Mouse (Mus musculus) erythroblast, embryonic 14.5 days (primary cell): Measurements from ENCODE around the gene Msi2. TPM values are rescaled to one million over a fixed set of nuclear protein-coding genes. Genes with fewer than 3 reads are reported as not detected.

ENCODE experiments used
- H3K27me3 ChIP-seq: 2 replicates; pipeline ENCODE4 v1.6.1; 2012; ENCODE audit warnings: inconsistent platforms; ENCODE audit not compliant: control insufficient read depth
- H3K36me3 ChIP-seq: 2 replicates; pipeline ENCODE4 v1.6.1; 2012; ENCODE audit warnings: mild to moderate bottlenecking, inconsistent platforms; ENCODE audit not compliant: control insufficient read depth
- H3K4me1 ChIP-seq: 2 replicates; pipeline ENCODE4 v1.6.1; 2012; ENCODE audit warnings: inconsistent platforms; ENCODE audit not compliant: control insufficient read depth
- H3K4me3 ChIP-seq: replicated peaks from 2 replicates; pipeline ENCODE3; 2012; ENCODE audit warnings: moderate library complexity, mild to moderate bottlenecking, inconsistent platforms
- H3K9me3 ChIP-seq: 2 replicates; pipeline ENCODE4 v1.6.1; 2012; ENCODE audit warnings: low read length, inconsistent platforms, mixed read lengths; ENCODE audit not compliant: control insufficient read depth
- GATA1 ChIP-seq: IDR thresholded peaks from 2 replicates; pipeline ENCODE4 v1.6.1; 2012; ENCODE audit warnings: low read length, inconsistent platforms, mixed read lengths
- TAL1 ChIP-seq: IDR thresholded peaks from 3 replicates; pipeline ENCODE4 v1.6.1; 2012; ENCODE audit warnings: low read length, inconsistent platforms, mixed read lengths
- polyA plus RNA-seq: library from polyadenylated mRNA; stranded (reverse); fragments of >175 nt; gene quantifications from 2 replicates; pipeline ENCODE4 v1.2.3, GENCODE M21; 2012

The Msi2 gene
- polyA plus RNA-seq, 1 experiment, result 0.45 TPM

GRCm38 (mm10) chr11:88299345-88299744 is 419.0 kb downstream of the Msi2 start:
- no peak for TF ChIP-seq GATA1
- no peak for TF ChIP-seq TAL1
- no peaks in the 10 kb centered on the region for H3K4me1 ChIP-seq
- H3K27me3 ChIP-seq, result peaks cover 2% of the 10 kb centered on the region
- H3K4me3 ChIP-seq, result no peak overlapping the region
- no peaks in the 10 kb centered on the region for H3K36me3 ChIP-seq
- no peaks in the 10 kb centered on the region for H3K9me3 ChIP-seq

- no peaks in the 10 kb centered on the region for H3K4me1 ChIP-seq
- no peaks in the 10 kb centered on the region for H3K9me3 ChIP-seq
- no peak for TF ChIP-seq TAL1
- no peak for TF ChIP-seq GATA1
- H3K4me3 ChIP-seq, result no peak overlapping the region
- peaks cover 11% of the 10 kb centered on the region for H3K27me3 ChIP-seq
- no peaks in the 10 kb centered on the region for H3K36me3 ChIP-seq
These were observed 420.8 kb downstream of the Msi2 start for GRCm38 (mm10) chr11:88297526-88297925.

DNA sequence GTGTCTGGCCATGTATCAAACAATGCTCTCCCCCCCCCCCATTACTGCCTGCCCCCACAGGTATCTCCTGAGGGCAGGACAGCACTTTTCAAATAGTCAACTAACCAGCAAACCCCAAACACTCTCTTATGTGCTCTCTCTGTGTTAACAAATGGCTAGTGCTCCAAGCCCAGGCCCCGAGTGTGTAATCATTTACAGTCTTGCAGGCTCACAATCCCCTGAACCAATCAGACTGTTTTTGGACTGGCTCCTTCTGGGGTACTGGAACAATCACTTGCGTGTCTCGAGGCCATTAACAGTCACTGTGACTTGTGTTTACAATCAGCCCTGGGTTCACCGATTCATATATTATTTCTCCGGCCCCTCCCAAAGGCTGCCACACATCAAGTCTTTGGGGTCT is 423.0 kb downstream of the Msi2 start:
- no peak overlapping the region for H3K4me3 ChIP-seq
- no peak for TF ChIP-seq TAL1
- peaks cover 11% of the 10 kb centered on the region for H3K27me3 ChIP-seq
- H3K4me1 ChIP-seq, result no peaks in the 10 kb centered on the region
- H3K9me3 ChIP-seq, result no peaks in the 10 kb centered on the region
- H3K36me3 ChIP-seq, result no peaks in the 10 kb centered on the region

DNA sequence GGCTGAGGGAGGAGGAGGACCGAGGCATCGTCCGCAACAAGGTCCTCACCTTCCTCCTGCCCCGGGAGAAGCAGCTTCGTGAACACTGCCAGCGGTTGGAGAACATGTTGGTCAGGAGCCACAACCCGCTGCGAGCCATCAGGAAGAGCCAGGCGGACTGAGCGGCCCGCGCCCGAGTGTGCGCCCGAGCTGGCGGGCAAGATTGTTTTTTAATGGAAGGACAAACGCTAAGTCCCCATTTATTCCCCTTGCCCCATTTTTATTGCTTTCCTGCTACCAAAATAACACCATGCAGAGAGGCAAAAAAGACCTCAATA is 424.0 kb downstream of the Msi2 start:
- H3K9me3 ChIP-seq, result no peaks in the 10 kb centered on the region
- peaks cover 11% of the 10 kb centered on the region for H3K27me3 ChIP-seq
- H3K4me3 ChIP-seq, result no peak overlapping the region
- H3K4me1 ChIP-seq, result no peaks in the 10 kb centered on the region
- TF ChIP-seq GATA1, result no peak
- TF ChIP-seq TAL1, result no peak
- H3K36me3 ChIP-seq, result no peaks in the 10 kb centered on the region

DNA sequence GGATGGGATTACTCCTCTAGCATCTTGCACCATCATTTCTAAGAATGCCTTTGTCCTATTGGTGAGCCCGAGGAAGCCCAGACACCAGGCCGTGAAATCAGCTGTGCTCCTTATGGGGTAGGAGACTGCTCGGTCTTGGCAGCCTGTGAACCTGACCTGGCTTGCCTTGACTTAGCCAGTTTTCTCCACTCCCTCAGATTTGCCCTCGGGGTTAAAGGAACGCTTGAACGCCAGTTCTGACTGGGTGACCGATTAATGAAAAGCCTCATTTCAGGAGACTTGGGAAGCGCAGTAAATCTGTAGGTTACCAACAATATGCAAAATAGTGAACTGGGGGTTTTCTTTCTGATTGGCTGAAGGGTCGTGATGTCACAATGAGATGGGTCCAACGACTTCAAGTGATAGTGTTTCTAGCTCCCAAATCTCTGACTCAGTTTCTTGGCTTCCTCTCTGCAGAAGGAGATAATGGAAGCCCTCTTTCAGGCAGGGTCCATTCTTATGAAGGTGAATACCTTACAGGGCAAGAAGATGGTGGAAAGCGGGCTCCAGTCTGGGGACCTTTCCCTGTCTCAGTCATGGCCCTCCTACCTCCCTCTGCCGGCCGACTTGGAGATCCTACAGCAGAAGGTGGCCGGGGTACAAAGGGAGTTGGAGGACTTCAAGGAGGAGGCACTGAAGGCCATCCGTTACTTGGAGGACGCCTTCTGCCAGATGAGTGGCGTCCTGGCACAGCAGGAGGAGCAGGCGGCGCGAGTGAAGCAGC is 424.5 kb downstream of the Msi2 start, which contains the start of gene Ccdc182:
Gene Ccdc182 (plus strand): TSS at position 428 of the 763 bp plus-strand sequence.
- no peak within 1 kb of the TSS for H3K4me3 ChIP-seq
- no peaks in the 10 kb centered on the region for H3K9me3 ChIP-seq
- H3K27me3 ChIP-seq, result peaks cover 11% of the 10 kb centered on the region
- TF ChIP-seq GATA1, result no peak
- no peak for TF ChIP-seq TAL1
- no peaks in the 10 kb centered on the region for H3K36me3 ChIP-seq
- no peaks in the 10 kb centered on the region for H3K4me1 ChIP-seq

GRCm38 (mm10) chr11:88291688-88292087 is 426.6 kb downstream of the Msi2 start:
- no peaks in the 10 kb centered on the region for H3K36me3 ChIP-seq
- H3K9me3 ChIP-seq, result no peaks in the 10 kb centered on the region
- H3K27me3 ChIP-seq, result peaks cover 11% of the 10 kb centered on the region
- no peak for TF ChIP-seq GATA1
- TF ChIP-seq TAL1, result no peak
- H3K4me1 ChIP-seq, result no peaks in the 10 kb centered on the region
- no peak overlapping the region for H3K4me3 ChIP-seq

DNA sequence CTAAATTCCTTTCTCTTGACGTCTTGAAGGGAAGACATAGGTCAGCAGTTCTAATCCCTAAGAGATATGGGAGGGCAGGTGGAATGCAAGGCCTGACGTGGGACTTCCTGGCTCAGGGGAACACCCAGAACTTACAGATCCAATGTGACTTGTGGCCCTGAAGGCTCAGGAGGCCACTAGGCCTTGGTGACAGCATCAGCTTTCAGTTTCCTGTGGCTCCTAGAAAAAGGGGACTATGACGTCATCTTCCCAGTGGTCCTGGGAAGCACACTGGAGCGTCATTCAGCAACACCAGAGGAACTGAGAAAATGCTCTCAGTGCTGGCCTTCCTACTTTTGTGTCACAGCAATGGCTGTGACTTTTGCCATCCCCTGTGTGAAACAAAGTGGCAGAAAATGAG is 427.1 kb downstream of the Msi2 start:
- TF ChIP-seq GATA1 (no peak), TAL1 (no peak)
- no peaks in the 10 kb centered on the region for H3K4me1 ChIP-seq
- no peaks in the 10 kb centered on the region for H3K9me3 ChIP-seq
- H3K36me3 ChIP-seq, result no peaks in the 10 kb centered on the region
- H3K27me3 ChIP-seq, result peaks cover 11% of the 10 kb centered on the region
- no peak overlapping the region for H3K4me3 ChIP-seq

Other genes starting within 250 kb of the Msi2 start
- 0.13 and 0.15 TPM in 2 replicates for gene Akap1, start 146.1 kb upstream of the Msi2 start, polyA plus RNA-seq
- 0.55 and 0.92 TPM in 2 replicates for gene Scpep1, start 237.0 kb upstream of the Msi2 start, polyA plus RNA-seq
- not detected in 2 replicates for gene Elobl, start 248.4 kb upstream of the Msi2 start, polyA plus RNA-seq